Mouse (Mus musculus) G1E (cell line): ENCODE results near the gene Tsen54. TPM values are rescaled to one million over a fixed set of nuclear protein-coding genes. Genes with fewer than 3 reads are reported as not detected.
A peak's percentile ranks its signal among the peaks of the same experiment; 100 is the strongest.

Source experiments
- ATAC-seq: 2 replicates; pipeline ENCODE4 v1.8.0; 2016; ENCODE audit warnings: mild to moderate bottlenecking; ENCODE audit not compliant: insufficient number of reproducible peaks, poor library complexity, low FRiP score, severe bottlenecking; ENCODE audit errors: extremely low read depth
- DNase-seq: peaks from one replicate; pipeline ENCODE4 v3.0.0; 2012; ENCODE audit warnings: low spot score
- H3K27me3 ChIP-seq: 2 replicates; pipeline ENCODE4 v1.6.1; 2012; ENCODE audit warnings: mild to moderate bottlenecking, low read length, inconsistent platforms; ENCODE audit not compliant: insufficient read depth
- H3K36me3 ChIP-seq: replicated peaks from 2 replicates; pipeline ENCODE3; 2012; ENCODE audit warnings: mild to moderate bottlenecking, inconsistent platforms
- H3K4me1 ChIP-seq: 2 replicates; pipeline ENCODE4 v1.6.1; 2012; ENCODE audit warnings: low read depth, low read length, inconsistent platforms, mixed read lengths; ENCODE audit not compliant: insufficient read depth
- H3K4me3 ChIP-seq: 2 replicates; pipeline ENCODE4 v1.5.1; 2012; ENCODE audit warnings: low read depth, mild to moderate bottlenecking, inconsistent platforms, low read length, moderate library complexity, mixed read lengths
- H3K9me3 ChIP-seq: replicated peaks from 2 replicates; pipeline ENCODE4 v1.6.1; 2012; ENCODE audit warnings: inconsistent platforms
- CTCF ChIP-seq: IDR thresholded peaks from 2 replicates; pipeline ENCODE4 v1.5.1; 2012; ENCODE audit warnings: low read depth, low read length, inconsistent platforms, mixed read lengths
- GATA1 ChIP-seq: IDR thresholded peaks from 2 replicates; pipeline ENCODE4 v1.6.1; 2012; ENCODE audit warnings: borderline replicate concordance, low read length, inconsistent platforms, mixed read lengths
- GATA2 ChIP-seq: IDR thresholded peaks from 2 replicates; pipeline ENCODE4 v1.6.1; 2012; ENCODE audit warnings: low read depth, low read length, inconsistent platforms, borderline replicate concordance
- POLR2AphosphoS5 ChIP-seq: IDR thresholded peaks from 2 replicates; pipeline ENCODE4 v1.6.1; 2012; ENCODE audit warnings: low read depth, low read length, inconsistent platforms; ENCODE audit not compliant: insufficient replicate concordance
- TAL1 ChIP-seq: conservative IDR thresholded peaks from 2 replicates; pipeline ENCODE4 v1.6.1; 2012; ENCODE audit warnings: low read depth, low read length, inconsistent platforms, mixed read lengths
- polyA plus RNA-seq: library from polyadenylated mRNA; stranded (reverse); fragments of >175 nt; gene quantifications from 2 replicates; pipeline ENCODE4 v1.2.3, GENCODE M21; 2012
- total RNA-seq, 2 experiments: library from RNA; stranded (forward) in 1 of 2; stranded (reverse) in 1 of 2; fragments of 200-1000 nt in 1 of 2; fragments of >200 nt in 1 of 2; fragmentation: Nextera tagmentation in 1 of 2; gene quantifications; 2 replicates each; pipeline ENCODE4 v1.2.3; 2014 to 2017

Gene Tsen54
- total and polyA plus RNA-seq, 3 experiments: 6.6 to 37.5 (median 18.7) TPM

DNA sequence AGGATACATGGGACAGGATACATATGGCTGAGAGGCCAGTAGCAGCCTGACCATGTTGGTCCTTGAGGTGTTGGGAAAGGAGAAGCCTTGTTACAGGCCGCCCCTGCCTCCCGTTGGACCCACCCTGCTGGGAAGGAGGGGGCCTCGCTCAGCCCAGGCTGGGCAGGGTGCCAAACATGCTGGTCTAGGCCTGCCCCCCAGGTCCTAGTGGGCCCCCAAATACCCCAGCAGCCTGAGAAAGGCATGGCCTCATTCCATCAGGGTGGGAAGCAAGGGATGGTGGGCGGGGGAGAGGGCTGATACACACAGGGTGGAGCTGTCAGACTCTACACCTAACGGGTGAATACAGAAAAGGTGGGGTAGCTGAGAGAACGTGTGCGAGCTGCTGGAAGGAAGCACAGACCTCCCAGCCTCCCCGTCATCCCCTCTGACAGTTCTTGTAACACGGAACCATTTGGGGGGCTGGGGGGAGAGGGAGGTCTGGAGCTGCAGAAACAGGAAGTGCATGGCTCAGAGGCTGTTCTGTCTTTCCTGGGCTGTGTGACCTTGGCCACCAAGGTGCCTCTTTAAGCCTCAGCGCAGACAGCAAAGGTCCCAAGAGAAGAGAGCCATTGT, 5.7 kb upstream of the Tsen54 start:
- peaks cover 81% of the 10 kb centered on the region for H3K27me3 ChIP-seq
- ATAC-seq (no peak), DNase-seq (peak; percentile 33)
- TF ChIP-seq GATA1 (no peak), CTCF (no peak), POLR2AphosphoS5 (no peak), TAL1 (no peak), GATA2 (no peak)
- no peaks in the 10 kb centered on the region for H3K36me3 ChIP-seq
- H3K4me1 ChIP-seq: peaks cover 42% of the 10 kb centered on the region
- H3K9me3 ChIP-seq: no peaks in the 10 kb centered on the region
- H3K4me3 ChIP-seq: no peak overlapping the region; the same call in 1 of the 2 replicates

DNA sequence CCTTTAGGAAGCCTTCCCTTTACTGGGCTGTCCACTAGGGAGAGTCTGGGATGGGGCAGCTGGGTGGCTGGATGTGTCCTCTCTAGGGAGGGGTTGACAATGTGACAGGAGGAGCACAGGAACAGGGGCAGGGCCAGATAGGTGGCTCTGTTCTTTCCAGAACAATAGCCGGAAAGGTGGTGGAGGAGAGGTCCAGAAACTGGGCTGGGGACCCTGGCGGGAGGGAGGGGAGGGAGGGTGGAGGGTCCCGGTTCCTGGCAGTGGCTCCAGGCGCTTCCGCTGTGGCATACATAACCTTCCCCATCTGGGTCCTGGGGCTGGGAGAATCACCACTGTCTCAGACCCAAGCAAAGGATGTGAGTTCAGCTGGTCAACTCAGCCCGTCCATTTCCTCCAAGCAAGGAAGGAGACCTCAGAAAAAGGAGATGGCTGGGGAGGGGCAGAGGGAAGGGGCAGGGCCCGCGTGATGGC, 5.2 kb upstream of the Tsen54 start:
- H3K4me1 ChIP-seq: peaks cover 47% of the 10 kb centered on the region
- no peak for DNase-seq
- no peak for ATAC-seq
- H3K4me3 ChIP-seq: no peak overlapping the region
- H3K27me3 ChIP-seq: peaks cover 80% of the 10 kb centered on the region
- H3K9me3 ChIP-seq: no peaks in the 10 kb centered on the region
- TF ChIP-seq CTCF (no peak), POLR2AphosphoS5 (no peak), TAL1 (no peak), GATA2 (no peak), GATA1 (no peak)
- H3K36me3 ChIP-seq: no peaks in the 10 kb centered on the region

- Histone ChIP-seq H3K36me3 (no peaks in the 10 kb centered on the region), H3K27me3 (peaks cover 74% of the 10 kb centered on the region), H3K4me3 (no peak overlapping the region), H3K9me3 (no peaks in the 10 kb centered on the region), H3K4me1 (peaks cover 51% of the 10 kb centered on the region)
- DNase-seq (no peak), ATAC-seq (no peak)
- TF ChIP-seq GATA2 (no peak), POLR2AphosphoS5 (no peak), CTCF (no peak), TAL1 (no peak), GATA1 (no peak)
Measured at GRCm38 (mm10) chr11:115810377-115810776, 4.1 kb upstream of the Tsen54 start.

DNA sequence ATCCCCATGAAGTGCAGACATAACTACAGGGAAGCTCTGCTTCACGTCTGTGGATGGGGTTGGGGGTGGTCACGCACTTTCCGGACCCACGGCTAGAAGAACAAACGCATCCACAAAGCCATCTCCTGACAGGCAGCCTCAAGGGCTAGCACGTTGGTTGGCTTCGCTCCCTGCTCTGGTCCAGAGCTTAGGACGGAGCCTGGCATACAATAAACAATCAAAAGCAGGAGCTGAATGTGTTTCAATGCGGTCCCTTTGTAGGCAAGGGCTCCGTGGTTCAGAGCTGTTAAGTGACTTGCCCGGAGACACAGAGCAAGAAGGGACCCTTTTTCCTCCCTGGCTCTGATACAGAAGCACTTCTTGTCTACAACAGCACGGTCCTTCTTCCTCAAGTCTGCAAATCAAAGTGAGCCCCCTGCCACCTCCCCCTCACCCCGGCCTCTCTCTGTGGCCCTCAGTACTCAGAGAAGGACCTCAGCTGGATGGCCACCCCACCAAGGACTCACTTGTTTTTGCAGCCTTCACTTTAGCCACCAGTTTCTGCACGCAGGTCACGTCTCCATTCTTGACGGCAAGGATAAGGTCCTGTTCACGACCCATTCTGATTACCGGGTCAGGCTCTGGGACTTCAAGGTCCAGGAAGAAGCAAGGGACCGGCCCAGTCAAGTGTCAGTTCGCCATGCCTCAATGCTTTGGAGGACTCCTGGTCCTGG, 3.0 kb upstream of the Tsen54 start:
- H3K4me3 ChIP-seq: no peak overlapping the region

GRCm38 (mm10) chr11:115812095-115812494, 2.4 kb upstream of the Tsen54 start:
- ATAC-seq (no peak), DNase-seq (no peak)
- Histone ChIP-seq H3K27me3 (peaks cover 66% of the 10 kb centered on the region), H3K9me3 (no peaks in the 10 kb centered on the region), H3K4me1 (peaks cover 56% of the 10 kb centered on the region), H3K4me3 (no peak overlapping the region), H3K36me3 (peaks cover 17% of the 10 kb centered on the region)
- no peak for TF ChIP-seq GATA1
- no peak for TF ChIP-seq CTCF
- TF ChIP-seq TAL1: no peak
- TF ChIP-seq GATA2: no peak
- no peak for TF ChIP-seq POLR2AphosphoS5

More for the DNA sequence above, 3.0 kb upstream of the Tsen54 start:
- peaks cover 11% of the 10 kb centered on the region for H3K36me3 ChIP-seq
- peaks cover 70% of the 10 kb centered on the region for H3K27me3 ChIP-seq
- no peaks in the 10 kb centered on the region for H3K9me3 ChIP-seq
- no peak for ATAC-seq
- TF ChIP-seq POLR2AphosphoS5: no peak
- no peak for TF ChIP-seq GATA2
- no peak for TF ChIP-seq GATA1
- no peak for TF ChIP-seq CTCF
- TF ChIP-seq TAL1: no peak
- H3K4me1 ChIP-seq: peaks cover 56% of the 10 kb centered on the region
- no peak for DNase-seq

- ATAC-seq: no peak
Measured at GRCm38 (mm10) chr11:115812533-115813420, 1.7 kb upstream of the Tsen54 start.

More at GRCm38 (mm10) chr11:115812533-115813420, 1.7 kb upstream of the Tsen54 start:
- Histone ChIP-seq H3K9me3 (no peaks in the 10 kb centered on the region), H3K27me3 (peaks cover 59% of the 10 kb centered on the region), H3K4me3 (peak overlapping the region; percentile 88; the same call in 1 of the 2 replicates), H3K4me1 (peaks cover 56% of the 10 kb centered on the region), H3K36me3 (peaks cover 23% of the 10 kb centered on the region)
- no peak for DNase-seq
- TF ChIP-seq POLR2AphosphoS5 (no peak), GATA2 (no peak), TAL1 (no peak), CTCF (no peak), GATA1 (no peak)
